Mouse (Mus musculus) adrenal gland, adult 8-10 months (tissue): Measurements from ENCODE around the gene Unk. TPM values are rescaled to one million over a fixed set of nuclear protein-coding genes. Genes with fewer than 3 reads are reported as not detected.

Source experiments
- DNase-seq: peaks from one replicate; pipeline ENCODE4 v3.0.0; 2022
- total RNA-seq, 4 experiments: library from RNA; stranded (reverse); gene quantifications; 2 replicates each; pipeline ENCODE4 v1.2.4; 2022

Gene Unk
- total RNA-seq, 4 experiments from 2014 or later, result 19.7 to 45.2 (median 29.6) TPM

- DNase-seq, result no peak
Observed at GRCm38 (mm10) chr11:116109441-116110081, 79.4 kb downstream of the Unk start.

GRCm38 (mm10) chr11:116110131-116110530 lies 80.0 kb downstream of the Unk start:
- DNase-seq, result no peak

- DNase-seq, result no peak
Observed at GRCm38 (mm10) chr11:116110540-116110939, 80.4 kb downstream of the Unk start.

Other genes with a start within 250 kb of the Unk start
- 10 to 100 TPM; 60.6 to 97.3 (median 78.2) TPM for gene Caskin2, start 216.7 kb upstream of the Unk start, total RNA-seq
- gene Tsen54, start 215.6 kb upstream of the Unk start, total RNA-seq, result 10 to 100 TPM; 20.0 to 32.2 (median 25.4) TPM
- gene Llgl2, start 206.3 kb upstream of the Unk start, total RNA-seq, result 10 to 100 TPM; 10.5 to 13.4 (median 11.5) TPM
- gene Myo15b, start 171.9 kb upstream of the Unk start, total RNA-seq, result 1 to 10 TPM in 1 of 4 experiments, under 1 TPM in 2, not detected in 1; 0.09 to 1.1 (median 0.32) TPM
- gene Smim5, start 130.4 kb upstream of the Unk start, total RNA-seq, result under 1 TPM; 0.29 to 0.65 (median 0.42) TPM
- gene Smim6, start 118.3 kb upstream of the Unk start, total RNA-seq, result not detected
- gene Sap30bp, start 97.0 kb upstream of the Unk start, total RNA-seq, result 10 to 100 TPM; 46.2 to 53.7 (median 48.3) TPM
- 10 to 100 TPM; 24.7 to 40.4 (median 36.6) TPM for gene Recql5, start 96.8 kb upstream of the Unk start, total RNA-seq
- gene Itgb4, start 55.6 kb upstream of the Unk start, total RNA-seq, result 1 to 10 TPM; 3.5 to 5.1 (median 3.9) TPM
- 10 to 100 TPM; 37.3 to 55.6 (median 46.4) TPM for gene Galk1, start 17.6 kb upstream of the Unk start, total RNA-seq
- 100 to 1,000 TPM; 302 to 413 (median 377) TPM for gene H3f3b, start 2.4 kb upstream of the Unk start, total RNA-seq
- gene Unc13d, start 47.6 kb downstream of the Unk start, total RNA-seq, result 1 to 10 TPM in 3 of 4 experiments, under 1 TPM in 1; 0.75 to 1.6 (median 1.4) TPM
- gene Wbp2, start 56.7 kb downstream of the Unk start, total RNA-seq, result 100 to 1,000 TPM; 194 to 199 (median 196) TPM
- 10 to 100 TPM; 11.1 to 20.4 (median 16.4) TPM for gene Trim47, start 96.9 kb downstream of the Unk start, total RNA-seq
- gene Trim65, start 100.8 kb downstream of the Unk start, total RNA-seq, result 10 to 100 TPM in 3 of 4 experiments, 1 to 10 TPM in 1; 9.6 to 13.7 (median 13.1) TPM
- 100 to 1,000 TPM in 3 of 4 experiments, 10 to 100 TPM in 1; 97.5 to 112 (median 107) TPM for gene Mrpl38, start 108.5 kb downstream of the Unk start, total RNA-seq
- gene Fbf1, start 137.8 kb downstream of the Unk start, total RNA-seq, result 10 to 100 TPM; 47.7 to 69.4 (median 52.4) TPM
- gene Ten1, start 168.5 kb downstream of the Unk start, total RNA-seq, result 10 to 100 TPM; 20.4 to 26.3 (median 23.6) TPM
- gene Acox1, start 168.7 kb downstream of the Unk start, total RNA-seq, result 100 to 1,000 TPM; 158 to 197 (median 185) TPM
- gene Evpl, start 207.8 kb downstream of the Unk start, total RNA-seq, result 1 to 10 TPM; 1.0 to 2.4 (median 2.1) TPM
- gene Srp68, start 243.9 kb downstream of the Unk start, total RNA-seq, result 10 to 100 TPM; 75.4 to 88.7 (median 83.0) TPM